Mouse (Mus musculus) heart, postnatal 4 days (tissue): ENCODE measurements around the gene Scamp2. TPM values are rescaled to one million over a fixed set of nuclear protein-coding genes. Genes with fewer than 3 reads are reported as not detected.
A peak's percentile ranks its signal among the peaks of the same experiment; 100 is the strongest.

Experiments used
- DNase-seq: peaks from one replicate; pipeline ENCODE4 v3.0.0; 2021
- total RNA-seq, 2 experiments: library from RNA; stranded (reverse); gene quantifications; 2 replicates each; pipeline ENCODE4 v1.2.3; 2021

Gene Scamp2
- total RNA-seq, 2 experiments from 2014 or later: 34.5 to 37.0 TPM

DNA sequence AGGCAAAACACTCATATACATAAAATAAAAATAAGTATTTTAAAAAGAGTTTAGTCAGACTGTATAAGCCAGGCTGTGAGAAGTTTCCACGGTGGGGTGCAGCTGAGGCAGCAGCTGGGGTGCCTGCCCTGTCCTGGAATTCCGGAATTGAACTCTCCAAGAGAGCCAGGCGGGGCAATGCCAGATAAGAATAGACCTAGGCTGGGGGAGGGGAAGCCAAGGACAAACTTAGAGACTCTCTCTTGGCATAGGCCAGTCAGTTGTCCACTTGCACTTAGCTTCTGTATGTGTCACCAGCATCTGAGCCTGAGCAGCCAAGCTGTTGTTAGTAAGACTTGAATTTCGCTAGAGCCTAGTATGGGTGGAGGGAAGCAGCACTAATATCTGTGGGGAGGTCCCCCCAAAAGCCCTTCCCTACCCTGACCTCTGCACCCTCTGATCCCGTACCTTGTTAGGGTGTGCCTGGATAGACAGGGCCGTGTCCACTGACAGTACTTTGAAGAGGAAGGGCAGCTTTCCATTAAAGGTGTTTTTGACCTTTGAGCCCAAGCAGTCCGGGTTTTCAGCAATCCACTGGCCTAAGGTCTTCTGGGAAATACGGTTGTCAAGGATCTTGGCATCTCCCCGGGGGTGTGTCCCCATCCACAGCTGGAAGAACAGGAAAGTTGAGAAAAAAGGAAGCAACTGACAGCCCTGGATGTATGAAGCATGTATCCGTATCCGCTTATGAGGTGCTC, 10.4 kb upstream of the Scamp2 start:
- peak; percentile 77 for DNase-seq

GRCm38 (mm10) chr9:57552139-57552887, 8.4 kb upstream of the Scamp2 start, which contains the start of gene Mpi:
Mpi (minus strand) TSS chr9:57552763.
- DNase-seq: peak; percentile 78

DNA sequence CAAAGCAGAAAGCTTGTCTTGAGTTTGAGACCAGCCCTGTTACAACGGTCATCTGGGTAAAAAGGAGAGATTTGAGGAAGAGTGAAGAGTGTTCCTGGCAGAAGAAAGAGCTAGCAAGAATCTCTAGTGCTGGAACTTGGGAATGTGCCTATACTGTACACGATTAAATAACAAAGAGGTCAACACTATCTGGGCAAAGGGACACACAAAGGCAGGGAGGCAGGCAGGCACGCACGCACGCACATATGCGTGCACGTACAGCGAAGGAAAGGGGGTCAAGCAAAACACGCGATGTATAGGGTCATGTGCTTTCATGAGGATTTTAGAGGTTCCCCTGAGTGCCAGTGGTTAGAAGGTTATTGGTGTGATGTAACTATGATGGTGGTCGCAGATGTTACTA, 7.6 kb upstream of the Scamp2 start:
- no peak for DNase-seq

- no peak for DNase-seq
Observed at GRCm38 (mm10) chr9:57554753-57555152, 6.0 kb upstream of the Scamp2 start.

DNA sequence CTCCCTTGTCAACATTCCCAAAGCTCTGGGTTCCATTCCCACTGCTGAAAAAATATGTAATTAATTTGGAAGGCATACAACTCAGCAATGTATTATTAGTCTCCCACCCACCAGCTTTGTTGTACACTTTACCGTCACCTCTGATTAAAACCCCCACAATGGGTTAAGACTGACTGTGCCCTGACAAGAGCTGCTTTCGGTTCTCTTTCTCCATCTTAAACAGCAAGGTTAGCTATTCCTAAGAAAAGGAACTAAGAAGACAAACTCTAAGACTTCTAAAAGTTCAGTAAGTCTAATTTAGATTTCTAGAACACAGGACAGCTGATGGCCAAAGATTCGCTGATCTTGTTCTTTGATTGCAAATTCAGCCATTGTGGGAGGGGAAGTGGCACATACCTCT, 3.5 kb upstream of the Scamp2 start:
- DNase-seq: no peak

DNA sequence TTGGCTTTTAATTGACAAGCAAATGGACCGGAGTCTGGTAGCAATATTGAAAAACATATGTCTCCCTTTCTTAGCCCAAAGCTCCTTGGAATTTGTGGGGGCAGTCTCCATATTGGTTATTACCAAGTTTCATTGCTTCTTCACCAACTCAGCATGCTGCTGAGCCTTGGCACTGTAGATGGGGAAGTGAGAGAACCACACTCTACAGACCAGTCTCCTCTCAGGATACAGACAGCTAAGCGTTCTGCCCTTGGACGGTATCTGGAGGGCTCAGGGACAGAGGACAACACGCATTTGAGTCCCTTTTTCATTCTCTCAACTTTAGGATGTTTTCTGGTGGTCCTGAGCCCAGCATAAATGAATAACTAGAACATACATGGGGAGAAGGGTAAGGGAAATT, 2.1 kb upstream of the Scamp2 start:
- no peak for DNase-seq

GRCm38 (mm10) chr9:57559568-57559967, 1.2 kb upstream of the Scamp2 start:
- DNase-seq: no peak

DNA sequence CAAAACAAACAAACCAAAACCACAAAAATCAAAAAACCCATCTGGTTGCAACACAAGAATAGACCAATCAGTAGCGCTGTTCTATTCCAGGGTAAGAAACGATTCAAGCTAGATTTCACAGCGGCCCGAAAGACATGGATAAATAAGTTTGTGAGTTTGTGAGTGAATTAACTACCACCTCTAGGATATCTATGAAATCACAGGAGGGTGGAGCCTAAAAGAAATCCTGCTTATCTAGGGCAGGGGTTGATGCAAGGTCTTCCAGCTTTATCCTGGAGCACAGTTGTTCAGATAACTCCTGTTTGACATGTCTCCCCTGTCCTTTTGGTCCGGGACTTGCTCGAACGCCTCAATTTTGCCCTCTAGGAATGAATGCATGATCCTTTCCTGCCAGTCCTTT, 480 bp upstream of the Scamp2 start:
- no peak for DNase-seq

DNA sequence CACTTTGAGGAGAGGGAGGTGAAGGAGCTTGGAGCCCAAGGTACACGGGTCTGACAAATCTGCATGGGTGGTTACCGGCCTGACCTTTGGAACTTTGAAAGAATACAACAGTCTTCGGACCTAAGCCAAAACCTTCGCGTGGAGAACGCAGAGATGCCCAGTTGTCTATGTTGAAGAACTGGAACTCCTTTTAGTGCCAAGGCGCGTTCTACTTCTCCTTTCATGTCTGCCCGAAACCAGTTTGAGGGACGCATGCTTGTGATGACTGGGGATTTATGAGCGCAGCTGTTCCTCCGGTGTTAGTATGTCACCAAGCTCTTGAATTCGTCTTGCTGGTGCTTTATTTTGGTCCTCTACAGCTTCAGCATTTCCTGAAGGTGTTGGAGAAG, 962 bp downstream of the Scamp2 start:
- DNase-seq: no peak

- DNase-seq: peak; percentile 74
Observed at GRCm38 (mm10) chr9:57562896-57563372, 2.2 kb downstream of the Scamp2 start.

GRCm38 (mm10) chr9:57564609-57565008, 3.9 kb downstream of the Scamp2 start:
- no peak for DNase-seq

GRCm38 (mm10) chr9:57565741-57566221, 5.0 kb downstream of the Scamp2 start:
- DNase-seq: peak; percentile 62

- DNase-seq: no peak
Observed at GRCm38 (mm10) chr9:57566846-57567245, 6.1 kb downstream of the Scamp2 start.

GRCm38 (mm10) chr9:57568500-57568899, 7.8 kb downstream of the Scamp2 start:
- no peak for DNase-seq

- no peak for DNase-seq
Observed at GRCm38 (mm10) chr9:57574397-57574796, 13.7 kb downstream of the Scamp2 start.

DNA sequence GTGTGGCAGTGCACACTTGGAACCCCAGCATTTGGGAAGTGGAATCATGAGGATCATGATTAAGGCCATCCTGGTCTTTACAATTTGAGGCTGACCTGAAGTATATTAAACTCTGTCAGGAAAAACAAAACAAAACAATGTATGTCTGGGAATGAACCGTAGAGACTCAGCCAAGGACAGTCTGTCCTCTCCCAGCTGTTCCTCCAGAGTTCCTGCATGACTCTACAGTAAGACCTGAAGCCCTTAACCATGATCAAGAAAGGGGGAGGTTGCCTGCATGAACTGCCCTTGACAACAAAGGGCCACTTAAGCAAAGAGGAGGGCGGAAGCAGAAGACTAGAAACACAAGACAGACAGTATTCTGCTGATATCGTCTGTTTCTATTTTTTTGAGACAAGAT, 14.8 kb downstream of the Scamp2 start:
- no peak for DNase-seq

GRCm38 (mm10) chr9:57577144-57577849, 16.6 kb downstream of the Scamp2 start:
- no peak for DNase-seq

DNA sequence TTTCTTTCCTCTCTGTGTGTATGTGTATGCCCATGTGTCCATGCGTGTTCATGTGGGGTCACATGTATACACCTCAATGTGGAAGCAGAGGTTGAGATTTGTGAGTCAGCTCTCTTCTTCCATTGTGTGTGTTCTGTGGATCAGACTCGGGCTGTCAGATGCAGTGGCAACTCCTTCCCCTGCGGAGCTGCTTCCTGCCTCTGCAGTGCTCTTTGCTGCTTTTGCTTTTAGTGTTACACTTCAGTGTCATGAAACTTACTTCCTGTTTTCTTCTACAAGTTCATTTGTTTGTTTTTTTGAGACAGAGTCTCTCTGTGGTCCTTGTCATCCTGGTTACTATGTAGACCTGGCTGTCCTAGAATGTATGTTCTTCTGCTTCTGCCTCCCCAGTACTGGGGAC, 24.2 kb downstream of the Scamp2 start:
- no peak for DNase-seq

GRCm38 (mm10) chr9:57589224-57590126, 28.7 kb downstream of the Scamp2 start, which contains the start of gene Ulk3:
Ulk3 (plus strand) TSS chr9:57589452.
- DNase-seq: peak; percentile 84

DNA sequence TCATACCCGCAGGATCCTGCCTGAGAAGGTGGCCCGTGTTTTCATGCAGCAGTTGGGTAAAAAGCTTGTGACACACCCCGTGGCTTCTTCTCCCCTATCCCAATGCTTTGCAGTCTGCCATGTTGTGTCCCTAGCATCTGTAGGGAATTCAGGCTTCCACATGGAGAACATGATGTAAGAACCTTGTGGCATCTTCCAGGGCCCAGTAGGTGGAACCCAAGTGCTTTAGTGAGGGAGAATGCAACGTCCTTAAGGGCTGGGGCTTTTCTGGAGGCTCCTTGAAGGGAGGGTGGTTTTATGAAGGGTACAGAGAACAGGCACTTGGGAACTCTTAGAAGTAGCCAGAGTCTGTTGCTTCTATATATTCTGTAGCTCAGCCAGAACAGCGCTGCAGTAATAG, 30.0 kb downstream of the Scamp2 start:
- no peak for DNase-seq

DNA sequence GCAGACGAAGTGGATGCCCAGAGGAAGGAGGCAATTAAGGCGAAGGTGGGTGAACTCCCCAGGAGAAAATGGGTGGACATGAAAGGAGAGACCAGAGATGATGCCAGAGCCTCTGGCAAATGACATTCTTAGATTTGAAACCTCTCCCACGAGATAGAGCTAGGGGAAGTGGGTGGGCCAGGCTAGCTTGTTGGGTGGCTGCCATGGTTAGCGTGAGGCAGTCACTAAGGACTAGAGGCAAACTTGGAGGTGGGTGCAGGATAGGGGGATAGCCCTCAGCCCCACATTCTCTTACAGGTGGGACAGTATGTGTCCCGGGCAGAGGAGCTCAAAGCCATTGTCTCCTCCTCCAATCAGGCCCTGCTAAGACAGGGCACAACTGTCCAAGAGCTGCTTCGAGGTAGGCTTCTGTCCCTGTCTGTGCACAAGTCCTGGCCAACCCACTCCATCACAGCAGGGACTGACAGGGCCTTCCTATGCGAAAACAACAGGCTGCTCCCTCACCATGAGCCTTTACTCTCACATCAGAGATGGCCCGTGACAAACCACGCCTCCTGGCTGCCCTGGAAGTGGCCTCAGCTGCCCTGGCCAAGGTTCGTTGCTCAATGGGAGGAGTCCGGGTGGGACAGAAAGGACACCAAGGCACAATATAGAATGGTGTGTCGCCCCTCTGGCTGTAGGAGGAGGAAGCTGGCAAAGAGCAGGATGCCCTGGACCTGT, 32.9 kb downstream of the Scamp2 start:
- DNase-seq: no peak
